Mouse (Mus musculus) urinary bladder, postnatal 14 days (tissue): Measurements from ENCODE around the gene Gm14781.
"Not testable (repeated sequence)": the region's sequence is repeated elsewhere in the genome, so short reads cannot be mapped to it uniquely, and the experiment has no call there.

ENCODE experiments used
- DNase-seq: peaks from one replicate; pipeline ENCODE4 v3.0.0; 2021; ENCODE audit warnings: low spot score

Gm14781 gene

GRCm38 (mm10) chrX:91631894-91632293 is at the start of gene Gm14781:
TSS of gene Gm14781 (plus strand) at chrX:91632194.
- DNase-seq = not testable (repeated sequence)

- DNase-seq = not testable (repeated sequence)
Observed at GRCm38 (mm10) chrX:91654964-91655575, 23.1 kb downstream of the Gm14781 start.
